Mouse (Mus musculus): ENCODE measurements around the gene Klhl10. TPM values are rescaled to one million over a fixed set of nuclear protein-coding genes. Genes with fewer than 3 reads are reported as not detected.

The Klhl10 gene
- polyA plus RNA-seq (2012; rRNA removed), result 0.35 and 0.58 TPM in 2 replicates

GRCm38 (mm10) chr11:100441797-100442196 is at the start of gene Klhl10, which contains the start of gene Nt5c3b:
Gene Klhl10, plus strand, starts transcription at chr11:100441917.
Gene Nt5c3b, minus strand, starts transcription at chr11:100441808.

GRCm38 (mm10) chr11:100397600-100398389 is 43.9 kb upstream of the Klhl10 start, which contains the start of gene Jup:
Gene Jup, minus strand, starts transcription at chr11:100397763.

GRCm38 (mm10) chr11:100414021-100414913 is 27.4 kb upstream of the Klhl10 start, which contains the start of gene P3h4:
Gene P3h4, minus strand, starts transcription at chr11:100414836.

GRCm38 (mm10) chr11:100414914-100415822 is 26.5 kb upstream of the Klhl10 start, which contains the start of gene Fkbp10:
Gene Fkbp10, plus strand, starts transcription at chr11:100415697.

GRCm38 (mm10) chr11:100472197-100472934 is 30.6 kb downstream of the Klhl10 start, which contains the start of gene Klhl11:
Gene Klhl11, minus strand, starts transcription at chr11:100472741.

Other genes starting within 250 kb of the Klhl10 start
- not detected in 2 replicates for gene Krt9, start 248.7 kb upstream of the Klhl10 start, polyA plus RNA-seq (2012; rRNA removed)
- gene Krt14, start 234.4 kb upstream of the Klhl10 start, polyA plus RNA-seq (2012; rRNA removed), result 0.15 and 0.37 TPM in 2 replicates
- gene Krt16, start 193.0 kb upstream of the Klhl10 start, polyA plus RNA-seq (2012; rRNA removed), result not detected in 2 replicates
- 1.3 and 2.0 TPM in 2 replicates for gene Krt17, start 180.9 kb upstream of the Klhl10 start, polyA plus RNA-seq (2012; rRNA removed)
- gene Krt42, start 172.0 kb upstream of the Klhl10 start, polyA plus RNA-seq (2012; rRNA removed), result not detected in 2 replicates
- 84.8 and 87.3 TPM in 2 replicates for gene Eif1, start 122.0 kb upstream of the Klhl10 start, polyA plus RNA-seq (2012; rRNA removed)
- not detected in 2 replicates for gene Gast, start 107.5 kb upstream of the Klhl10 start, polyA plus RNA-seq (2012; rRNA removed)
- gene Hap1, start 85.8 kb upstream of the Klhl10 start, polyA plus RNA-seq (2012; rRNA removed), result 8.1 and 8.9 TPM in 2 replicates
- gene Jup, start 44.2 kb upstream of the Klhl10 start, polyA plus RNA-seq (2012; rRNA removed), result 228 and 323 TPM in 2 replicates
- gene P3h4, start 27.1 kb upstream of the Klhl10 start, polyA plus RNA-seq (2012; rRNA removed), result 234 and 294 TPM in 2 replicates
- gene Fkbp10, start 26.2 kb upstream of the Klhl10 start, polyA plus RNA-seq (2012; rRNA removed), result 206 and 218 TPM in 2 replicates
- gene Nt5c3b, start 109 bp upstream of the Klhl10 start, polyA plus RNA-seq (2012; rRNA removed), result 67.6 and 90.0 TPM in 2 replicates
- 14.7 and 15.4 TPM in 2 replicates for gene Klhl11, start 30.8 kb downstream of the Klhl10 start, polyA plus RNA-seq (2012; rRNA removed)
- gene Acly, start 86.1 kb downstream of the Klhl10 start, polyA plus RNA-seq (2012; rRNA removed), result 175 and 200 TPM in 2 replicates
- 1.5 and 1.9 TPM in 2 replicates for gene Ttc25, start 103.7 kb downstream of the Klhl10 start, polyA plus RNA-seq (2012; rRNA removed)
- gene Cnp, start 133.0 kb downstream of the Klhl10 start, polyA plus RNA-seq (2012; rRNA removed), result 39.0 and 41.4 TPM in 2 replicates
- 78.9 and 85.1 TPM in 2 replicates for gene Nkiras2, start 177.3 kb downstream of the Klhl10 start, polyA plus RNA-seq (2012; rRNA removed)
- gene Dnajc7, start 178.3 kb downstream of the Klhl10 start, polyA plus RNA-seq (2012; rRNA removed), result 17.3 and 32.6 TPM in 2 replicates

All from ovary, adult 2 months (tissue).